Mouse (Mus musculus): Measurements from ENCODE around the gene Stk10. TPM values are rescaled to one million over a fixed set of nuclear protein-coding genes. Genes with fewer than 3 reads are reported as not detected.
A peak's percentile ranks its signal among the peaks of the same experiment; 100 is the strongest.
"Not testable (repeated sequence)": the region's sequence is repeated elsewhere in the genome, so short reads cannot be mapped to it uniquely, and the experiment has no call there.

Stk10 gene
- polyA plus RNA-seq, 1 experiment from 2014 or later: 1.7 TPM

DNA sequence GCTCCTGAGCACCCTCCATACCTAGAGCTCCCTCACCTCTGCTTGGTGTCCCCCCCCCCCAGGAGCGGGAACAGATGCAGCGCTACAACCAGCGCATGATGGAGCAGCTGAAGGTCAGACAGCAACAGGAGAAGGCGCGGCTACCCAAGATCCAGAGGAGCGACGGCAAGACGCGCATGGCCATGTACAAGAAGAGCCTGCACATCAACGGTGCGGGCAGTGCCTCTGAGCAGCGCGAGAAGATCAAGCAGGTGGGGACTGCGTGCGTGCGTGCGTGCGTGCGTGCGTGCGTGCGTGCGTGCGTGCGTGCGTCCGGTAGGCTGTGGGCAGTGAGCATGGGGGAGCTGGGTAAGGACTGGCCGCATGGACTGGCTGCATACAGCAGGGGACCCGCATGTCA, 81.4 kb downstream of the Stk10 start:
- H3K4me3 ChIP-seq (ENCODE audit: low read depth, low read length): no peak overlapping the region
- no peaks in the 10 kb centered on the region for H3K36me3 ChIP-seq (ENCODE audit: control insufficient read depth, insufficient read depth, low read length)
- 95% methylated on average over 29 of the region's 29 CpGs for WGBS
- H3K9me3 ChIP-seq (replicated peaks; ENCODE audit: control insufficient read depth, low read length, poor library complexity, severe bottlenecking): no peaks in the 10 kb centered on the region
- no peak overlapping the region for H3K4me2 ChIP-seq (ENCODE audit: low read length)
- no peak overlapping the region for H3K9ac ChIP-seq (ENCODE audit: low read depth, low read length)
- H3K27ac ChIP-seq (ENCODE audit: low read length): no peak overlapping the region
- no peaks in the 10 kb centered on the region for H3K27me3 ChIP-seq (ENCODE audit: control insufficient read depth, insufficient read depth, low read depth, low read length)
- no peaks in the 10 kb centered on the region for H3K4me1 ChIP-seq (ENCODE audit: control insufficient read depth, insufficient read depth, low read length)
- no peak for ATAC-seq

DNA sequence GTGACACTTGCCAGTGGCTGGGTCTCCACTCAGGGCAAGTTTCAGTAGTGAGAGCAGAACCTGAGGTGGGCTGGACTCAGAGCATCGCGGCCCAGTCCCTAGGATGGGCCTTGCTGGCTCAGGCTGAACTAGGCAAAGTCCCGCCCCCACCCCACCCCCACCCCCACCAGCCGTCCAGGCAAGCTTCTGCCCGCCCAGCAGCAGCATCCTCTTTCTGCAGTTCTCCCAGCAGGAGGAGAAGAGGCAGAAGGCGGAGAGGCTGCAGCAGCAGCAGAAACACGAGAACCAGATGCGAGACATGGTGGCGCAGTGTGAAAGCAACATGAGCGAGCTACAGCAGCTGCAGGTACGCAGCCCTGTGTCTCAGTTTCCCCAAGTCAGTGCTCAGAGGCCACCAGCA, 82.5 kb downstream of the Stk10 start:
- H3K27ac ChIP-seq (ENCODE audit: low read length): no peak overlapping the region
- H3K4me3 ChIP-seq (ENCODE audit: low read depth, low read length): no peak overlapping the region
- ATAC-seq: no peak
- H3K27me3 ChIP-seq (ENCODE audit: control insufficient read depth, insufficient read depth, low read depth, low read length): no peaks in the 10 kb centered on the region
- no peak overlapping the region for H3K4me2 ChIP-seq (ENCODE audit: low read length)
- H3K36me3 ChIP-seq (ENCODE audit: control insufficient read depth, insufficient read depth, low read length): no peaks in the 10 kb centered on the region
- H3K9ac ChIP-seq (ENCODE audit: low read depth, low read length): no peak overlapping the region
- no peaks in the 10 kb centered on the region for H3K4me1 ChIP-seq (ENCODE audit: control insufficient read depth, insufficient read depth, low read length)
- H3K9me3 ChIP-seq (replicated peaks; ENCODE audit: control insufficient read depth, low read length, poor library complexity, severe bottlenecking): no peaks in the 10 kb centered on the region
- WGBS: 18% methylated on average over 11 of the region's 11 CpGs

DNA sequence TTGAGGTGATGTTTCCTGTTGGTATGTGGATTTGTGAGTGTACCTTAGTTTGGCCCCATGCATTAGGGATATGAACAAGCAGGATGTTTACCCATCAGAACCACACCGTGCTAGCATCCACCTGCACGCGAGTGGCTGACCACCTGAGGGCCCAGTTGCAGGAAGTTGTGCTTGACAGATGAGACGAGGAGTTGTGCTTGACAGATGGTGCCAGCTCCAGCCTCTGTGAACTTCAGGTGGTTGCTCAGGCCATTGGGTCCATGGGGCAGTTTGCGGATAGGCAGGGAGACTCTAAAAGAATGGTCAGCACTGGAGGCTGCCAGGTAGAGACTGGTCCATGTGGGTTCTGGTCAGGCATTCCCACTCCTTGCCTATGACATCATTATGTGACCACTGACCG, 83.0 kb downstream of the Stk10 start:
- no peak for ATAC-seq

DNA sequence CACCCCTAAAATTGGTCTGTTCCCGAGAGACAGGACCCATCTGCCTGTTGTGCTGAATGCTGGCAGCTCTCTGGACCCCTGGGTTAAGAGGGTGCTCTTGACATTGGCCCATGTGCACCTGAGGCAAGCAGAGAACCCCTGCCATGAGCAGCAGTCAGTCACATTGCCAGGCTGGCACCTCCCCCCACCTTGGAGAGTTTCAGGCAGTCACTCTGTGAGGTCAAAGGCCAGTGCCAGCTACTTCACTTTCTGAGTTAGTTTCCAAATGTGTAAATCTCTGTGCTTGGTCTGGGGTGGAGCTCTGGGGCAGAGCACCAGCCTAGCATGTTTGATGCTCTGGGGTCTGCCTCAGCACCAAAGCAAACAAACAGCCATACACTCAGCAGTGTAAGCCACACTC, 84.9 kb downstream of the Stk10 start:
- Histone ChIP-seq H3K27ac (ENCODE audit: low read length) (no peak overlapping the region), H3K4me3 (ENCODE audit: low read depth, low read length) (no peak overlapping the region), H3K4me2 (ENCODE audit: low read length) (no peak overlapping the region), H3K9ac (ENCODE audit: low read depth, low read length) (no peak overlapping the region), H3K36me3 (ENCODE audit: control insufficient read depth, insufficient read depth, low read length) (no peaks in the 10 kb centered on the region), H3K4me1 (ENCODE audit: control insufficient read depth, insufficient read depth, low read length) (no peaks in the 10 kb centered on the region), H3K9me3 (replicated peaks; ENCODE audit: control insufficient read depth, low read length, poor library complexity, severe bottlenecking) (no peaks in the 10 kb centered on the region), H3K27me3 (ENCODE audit: control insufficient read depth, insufficient read depth, low read depth, low read length) (no peaks in the 10 kb centered on the region)
- 80% methylated on average over 1 of the region's 1 CpGs for WGBS
- ATAC-seq: no peak

More for the DNA sequence above, 83.0 kb downstream of the Stk10 start:
- Histone ChIP-seq H3K36me3 (ENCODE audit: control insufficient read depth, insufficient read depth, low read length) (no peaks in the 10 kb centered on the region), H3K9ac (ENCODE audit: low read depth, low read length) (no peak overlapping the region), H3K4me3 (ENCODE audit: low read depth, low read length) (no peak overlapping the region), H3K9me3 (replicated peaks; ENCODE audit: control insufficient read depth, low read length, poor library complexity, severe bottlenecking) (no peaks in the 10 kb centered on the region), H3K27ac (ENCODE audit: low read length) (no peak overlapping the region), H3K4me2 (ENCODE audit: low read length) (no peak overlapping the region), H3K27me3 (ENCODE audit: control insufficient read depth, insufficient read depth, low read depth, low read length) (no peaks in the 10 kb centered on the region), H3K4me1 (ENCODE audit: control insufficient read depth, insufficient read depth, low read length) (no peaks in the 10 kb centered on the region)
- WGBS: 80% methylated on average over 6 of the region's 6 CpGs

DNA sequence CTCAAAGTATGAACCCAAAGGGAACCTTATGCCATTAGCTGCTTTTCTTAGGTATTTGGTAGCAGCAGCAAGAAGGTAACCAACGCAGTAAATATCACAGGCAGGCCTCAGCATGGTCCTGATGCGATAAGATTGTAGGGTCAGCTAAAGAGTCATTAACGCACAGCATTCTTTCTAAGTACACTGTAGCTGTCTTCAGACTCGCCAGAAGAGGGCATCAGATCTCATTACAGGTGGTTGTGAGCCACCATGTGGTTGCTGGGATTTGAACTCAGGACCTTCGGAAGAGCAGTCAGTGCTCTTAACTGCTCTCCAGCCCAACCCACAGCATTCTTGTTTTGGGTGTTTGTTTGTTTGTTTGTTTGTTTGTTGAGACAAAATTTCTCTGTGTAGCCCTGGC, 85.5 kb downstream of the Stk10 start:
- H3K36me3 ChIP-seq (ENCODE audit: control insufficient read depth, insufficient read depth, low read length); H3K4me1 ChIP-seq (ENCODE audit: control insufficient read depth, insufficient read depth, low read length); H3K9ac ChIP-seq (ENCODE audit: low read depth, low read length); H3K9me3 ChIP-seq (replicated peaks; ENCODE audit: control insufficient read depth, low read length, poor library complexity, severe bottlenecking); H3K27me3 ChIP-seq (ENCODE audit: control insufficient read depth, insufficient read depth, low read depth, low read length); ATAC-seq; H3K4me3 ChIP-seq (ENCODE audit: low read depth, low read length); H3K4me2 ChIP-seq (ENCODE audit: low read length); H3K27ac ChIP-seq (ENCODE audit: low read length): not testable (repeated sequence)
- 87% methylated on average over 5 of the region's 5 CpGs for WGBS

DNA sequence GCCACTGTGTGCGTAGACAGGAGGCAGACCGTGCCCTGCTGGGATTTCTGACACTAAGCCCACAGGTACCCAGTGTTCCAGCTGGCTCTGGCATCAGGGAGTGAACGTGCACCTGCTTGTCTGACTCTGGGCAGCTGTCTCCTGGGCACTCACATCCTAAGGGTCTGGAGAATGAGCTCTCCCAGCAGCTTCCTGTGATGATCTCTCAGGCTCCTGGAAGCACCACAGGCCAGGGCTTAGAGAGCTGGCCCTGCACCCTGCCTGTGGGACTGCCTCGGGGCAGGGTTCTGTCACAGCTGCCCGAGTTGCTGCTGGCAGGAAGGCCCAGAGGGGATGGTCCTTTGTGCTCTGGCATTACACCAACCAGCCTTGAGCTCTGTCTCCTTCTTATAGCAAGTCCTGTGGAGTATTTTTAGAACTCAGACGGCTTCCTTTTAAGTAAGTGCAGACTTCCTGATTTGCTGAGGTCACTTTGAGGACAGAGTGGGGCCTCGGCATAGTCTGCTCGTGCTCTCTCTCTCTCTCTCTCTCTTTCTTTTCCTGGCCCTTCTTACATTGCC, 86.2 kb downstream of the Stk10 start:
- H3K4me1 ChIP-seq (ENCODE audit: control insufficient read depth, insufficient read depth, low read length): no peaks in the 10 kb centered on the region
- 47% methylated on average over 8 of the region's 8 CpGs for WGBS
- no peak for ATAC-seq
- no peak overlapping the region for H3K4me2 ChIP-seq (ENCODE audit: low read length)
- no peaks in the 10 kb centered on the region for H3K9me3 ChIP-seq (replicated peaks; ENCODE audit: control insufficient read depth, low read length, poor library complexity, severe bottlenecking)
- peak overlapping the region; percentile 47; the same call in 1 of the 2 replicates for H3K27ac ChIP-seq (ENCODE audit: low read length)
- no peak overlapping the region for H3K9ac ChIP-seq (ENCODE audit: low read depth, low read length)
- H3K36me3 ChIP-seq (ENCODE audit: control insufficient read depth, insufficient read depth, low read length): no peaks in the 10 kb centered on the region
- H3K4me3 ChIP-seq (ENCODE audit: low read depth, low read length): no peak overlapping the region
- H3K27me3 ChIP-seq (ENCODE audit: control insufficient read depth, insufficient read depth, low read depth, low read length): no peaks in the 10 kb centered on the region

DNA sequence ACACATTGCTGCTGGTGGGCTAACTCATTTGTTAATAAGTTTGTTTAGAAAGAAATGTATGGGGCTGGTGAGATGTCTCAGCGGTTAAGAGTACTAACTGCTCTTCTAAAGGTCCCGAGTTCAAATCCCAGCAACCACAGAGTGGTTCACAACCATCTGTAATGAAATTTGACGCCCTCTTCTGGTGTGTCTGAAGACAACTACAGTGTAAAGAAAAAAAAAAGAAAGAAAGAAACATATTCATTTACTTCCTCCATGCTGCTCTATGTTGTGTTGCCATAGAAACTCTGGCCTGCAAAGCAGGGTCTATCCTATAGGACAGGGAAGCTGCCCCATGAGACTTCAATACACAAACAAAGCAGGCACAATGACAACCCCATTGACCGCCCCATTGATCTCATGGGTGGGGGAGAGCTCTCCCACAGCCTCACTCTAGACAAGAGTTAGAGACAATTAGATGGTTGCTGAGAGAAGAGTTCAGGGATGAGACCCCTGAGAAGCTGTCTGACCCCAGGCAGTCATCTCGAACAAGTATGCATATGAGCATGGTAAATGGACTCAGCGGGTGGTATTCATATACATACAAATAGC, 86.9 kb downstream of the Stk10 start:
- Histone ChIP-seq H3K36me3 (ENCODE audit: control insufficient read depth, insufficient read depth, low read length) (no peaks in the 10 kb centered on the region), H3K4me1 (ENCODE audit: control insufficient read depth, insufficient read depth, low read length) (no peaks in the 10 kb centered on the region), H3K4me3 (ENCODE audit: low read depth, low read length) (no peak overlapping the region), H3K9me3 (replicated peaks; ENCODE audit: control insufficient read depth, low read length, poor library complexity, severe bottlenecking) (no peaks in the 10 kb centered on the region), H3K27me3 (ENCODE audit: control insufficient read depth, insufficient read depth, low read depth, low read length) (no peaks in the 10 kb centered on the region), H3K27ac (ENCODE audit: low read length) (no peak overlapping the region), H3K4me2 (ENCODE audit: low read length) (no peak overlapping the region), H3K9ac (ENCODE audit: low read depth, low read length) (no peak overlapping the region)
- no peak for ATAC-seq
- WGBS: 68% methylated on average over 6 of the region's 6 CpGs

DNA sequence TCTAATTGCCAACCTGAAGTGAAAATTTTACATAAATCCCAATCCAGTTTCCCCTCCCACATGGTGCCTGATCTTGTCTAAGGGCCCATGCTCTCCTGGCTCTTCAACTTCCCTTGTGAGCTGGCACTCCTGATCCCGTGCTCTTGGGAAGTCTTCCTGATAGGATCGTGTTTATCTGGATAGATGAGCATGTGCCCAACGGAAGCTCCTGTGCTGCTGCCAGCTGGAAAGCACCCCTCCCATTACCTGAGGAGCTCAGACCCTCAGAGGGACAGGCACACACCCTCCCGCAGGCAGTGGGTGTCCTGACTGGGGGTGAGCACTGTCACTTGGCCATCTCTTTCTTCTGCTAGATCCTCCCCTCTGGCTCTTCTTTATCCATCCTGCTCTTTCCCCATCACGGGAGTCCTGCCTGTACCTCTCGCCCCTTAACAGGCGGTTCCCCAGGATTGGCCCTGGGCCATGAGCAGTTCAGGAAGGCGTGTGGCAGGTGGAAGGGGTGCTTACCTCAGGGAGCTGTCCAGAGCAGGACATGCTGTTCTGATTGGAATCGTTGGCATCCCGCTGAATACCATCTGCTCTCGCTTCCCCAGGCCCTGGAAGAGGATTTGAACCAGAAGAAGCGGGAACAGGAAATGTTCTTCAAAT, 88.8 kb downstream of the Stk10 start:
- Histone ChIP-seq H3K4me3 (ENCODE audit: low read depth, low read length) (no peak overlapping the region), H3K4me1 (ENCODE audit: control insufficient read depth, insufficient read depth, low read length) (no peaks in the 10 kb centered on the region), H3K9ac (ENCODE audit: low read depth, low read length) (no peak overlapping the region), H3K36me3 (ENCODE audit: control insufficient read depth, insufficient read depth, low read length) (no peaks in the 10 kb centered on the region), H3K27ac (ENCODE audit: low read length) (no peak overlapping the region), H3K27me3 (ENCODE audit: control insufficient read depth, insufficient read depth, low read depth, low read length) (no peaks in the 10 kb centered on the region), H3K4me2 (ENCODE audit: low read length) (no peak overlapping the region), H3K9me3 (replicated peaks; ENCODE audit: control insufficient read depth, low read length, poor library complexity, severe bottlenecking) (no peaks in the 10 kb centered on the region)
- no peak for ATAC-seq
- WGBS: 84% methylated on average over 12 of the region's 12 CpGs

DNA sequence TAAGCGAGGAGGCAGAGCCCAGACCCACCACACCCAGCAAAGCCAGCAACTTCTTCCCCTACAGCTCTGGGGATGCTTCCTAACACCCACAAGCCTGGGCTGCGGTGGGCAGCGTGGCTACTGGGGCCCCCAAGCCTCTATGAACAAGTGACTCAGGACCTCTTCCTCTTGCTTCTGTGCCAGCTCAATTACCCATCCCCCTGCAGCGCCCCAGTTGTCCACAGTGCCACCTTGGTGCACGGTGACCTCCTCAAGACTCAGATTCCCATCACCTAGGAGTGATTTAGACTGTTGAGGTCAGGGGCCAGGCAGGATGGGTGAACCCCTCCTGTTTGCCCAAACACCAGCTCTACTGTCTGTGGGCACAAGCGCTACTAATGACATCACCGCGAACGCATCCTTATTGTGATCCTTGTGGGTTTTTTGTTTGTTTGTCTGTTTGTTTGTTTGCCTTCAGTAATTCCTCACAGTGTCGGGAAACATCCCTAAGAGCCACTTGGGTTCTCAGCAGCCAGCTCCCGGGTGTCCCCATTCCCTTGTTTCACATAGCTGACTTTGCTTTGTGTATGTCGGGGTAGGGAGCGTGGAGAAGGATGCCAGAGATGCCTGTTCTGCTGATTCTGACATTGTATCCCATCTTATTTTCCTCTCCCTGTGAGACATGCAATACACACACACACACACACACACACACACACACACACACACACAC, 89.5 kb downstream of the Stk10 start:
- ATAC-seq: no peak
- no peak overlapping the region for H3K9ac ChIP-seq (ENCODE audit: low read depth, low read length)
- no peaks in the 10 kb centered on the region for H3K27me3 ChIP-seq (ENCODE audit: control insufficient read depth, insufficient read depth, low read depth, low read length)
- H3K9me3 ChIP-seq (replicated peaks; ENCODE audit: control insufficient read depth, low read length, poor library complexity, severe bottlenecking): no peaks in the 10 kb centered on the region
- H3K4me1 ChIP-seq (ENCODE audit: control insufficient read depth, insufficient read depth, low read length): no peaks in the 10 kb centered on the region
- no peaks in the 10 kb centered on the region for H3K36me3 ChIP-seq (ENCODE audit: control insufficient read depth, insufficient read depth, low read length)
- no peak overlapping the region for H3K27ac ChIP-seq (ENCODE audit: low read length)
- H3K4me2 ChIP-seq (ENCODE audit: low read length): no peak overlapping the region
- no peak overlapping the region for H3K4me3 ChIP-seq (ENCODE audit: low read depth, low read length)
- 88% methylated on average over 13 of the region's 13 CpGs for WGBS

Data from midbrain, embryonic 16.5 days (tissue).